Mouse (Mus musculus): ENCODE results near the gene Olfr1158.
"Not testable (repeated sequence)": the region's sequence is repeated elsewhere in the genome, so short reads cannot be mapped to it uniquely, and the experiment has no call there.

Olfr1158 gene

GRCm38 (mm10) chr2:87989813-87990212, at the start of gene Olfr1158:
Gene Olfr1158 (plus strand): TSS chr2:87990113.
- DNase-seq (ENCODE audit: low spot score in 2 of 2) = no peak

GRCm38 (mm10) chr2:87945037-87945436, 44.9 kb upstream of the Olfr1158 start, which contains the start of gene Olfr1155:
Gene Olfr1155 (minus strand): TSS chr2:87945137.
- DNase-seq (ENCODE audit: low spot score in 2 of 2) = no peak

GRCm38 (mm10) chr2:87953000-87953399, 36.9 kb upstream of the Olfr1158 start, which contains the start of gene Olfr1156:
Gene Olfr1156 (minus strand): TSS chr2:87953100.
- no peak for DNase-seq (ENCODE audit: low spot score in 2 of 2)

- no peak for DNase-seq (ENCODE audit: low spot score in 2 of 2)
Measured at GRCm38 (mm10) chr2:87968199-87968598, 21.7 kb upstream of the Olfr1158 start, which contains the start of gene Olfr1157. Gene Olfr1157 (minus strand): TSS chr2:87968299.

GRCm38 (mm10) chr2:87974563-87974962, 15.3 kb upstream of the Olfr1158 start, which contains the start of gene Olfr74:
Gene Olfr74 (minus strand): TSS chr2:87974663.
- DNase-seq (ENCODE audit: low spot score in 2 of 2) = no peak

GRCm38 (mm10) chr2:88007515-88008318, 17.8 kb downstream of the Olfr1158 start, which contains the start of gene Olfr1160:
Gene Olfr1160 (minus strand): TSS chr2:88008268.
- DNase-seq (ENCODE audit: low spot score in 2 of 2) = no peak

- DNase-seq (ENCODE audit: low spot score in 2 of 2) = not testable (repeated sequence)
Measured at GRCm38 (mm10) chr2:88022474-88022873, 32.6 kb downstream of the Olfr1158 start, which contains the start of gene Olfr1161. Gene Olfr1161 (plus strand): TSS chr2:88022774.

GRCm38 (mm10) chr2:88037599-88037998, 47.7 kb downstream of the Olfr1158 start, which contains the start of gene Olfr73:
Gene Olfr73 (minus strand): TSS chr2:88037699.
- no peak for DNase-seq (ENCODE audit: low spot score in 2 of 2)
